Mouse (Mus musculus) adrenal gland, adult 18-20 months (tissue): ENCODE measurements around the gene Gm44596. TPM values are rescaled to one million over a fixed set of nuclear protein-coding genes. Genes with fewer than 3 reads are reported as not detected.

ENCODE experiments used
- total RNA-seq, 2 experiments: library from RNA; stranded (reverse); gene quantifications; 1 replicate in 1 of 2; 2 replicates in 1 of 2; pipeline ENCODE4 v1.2.3; 2021

Gene Gm44596
- total RNA-seq, 2 experiments from 2014 or later: not detected

Other genes starting within 250 kb of the Gm44596 start
- gene Tspan9, start 231.9 kb upstream of the Gm44596 start, total RNA-seq: 10 to 100 TPM; 43.7 to 57.9 TPM
- 1 to 10 TPM; 2.6 to 3.8 TPM for gene Tead4, start 74.7 kb upstream of the Gm44596 start, total RNA-seq
- 10 to 100 TPM; 22.0 to 36.4 TPM for gene Tulp3, start 19.7 kb upstream of the Gm44596 start, total RNA-seq
- gene Rhno1, start 12.6 kb upstream of the Gm44596 start, total RNA-seq: 10 to 100 TPM; 13.9 to 15.3 TPM
- 1 to 10 TPM; 1.8 to 1.9 TPM for gene Foxm1, start 12.5 kb upstream of the Gm44596 start, total RNA-seq
- gene Tex52, start within 50 bp of the Gm44596 start, total RNA-seq: not detected
- gene Nrip2, start 23.8 kb downstream of the Gm44596 start, total RNA-seq: 1 to 10 TPM; 2.0 to 2.7 TPM
- gene Itfg2, start 49.4 kb downstream of the Gm44596 start, total RNA-seq: 10 to 100 TPM; 16.4 to 27.2 TPM
- 100 to 1,000 TPM; 297 to 351 TPM for gene Fkbp4, start 63.2 kb downstream of the Gm44596 start, total RNA-seq
- under 1 TPM in 1 of 2 experiments, not detected in 1; 0.80 TPM for gene Pzp, start 151.2 kb downstream of the Gm44596 start, total RNA-seq
- not detected for gene A2ml1, start 206.1 kb downstream of the Gm44596 start, total RNA-seq
- not detected for gene Klrb1a, start 248.0 kb downstream of the Gm44596 start, total RNA-seq